Mouse (Mus musculus): Measurements from ENCODE around the gene Rad23b. TPM values are rescaled to one million over a fixed set of nuclear protein-coding genes. Genes with fewer than 3 reads are reported as not detected.

Gene Rad23b
- polyA plus RNA-seq, 1 experiment: 135 TPM

GRCm38 (mm10) chr4:55363866-55364265 lies 14.0 kb downstream of the Rad23b start:
- Histone ChIP-seq H3K27ac (ENCODE audit: insufficient read depth, low read length) (no peak overlapping the region), H3K4me3 (replicated peaks; ENCODE audit: insufficient read depth, low read depth, low read length) (no peak overlapping the region), H3K27me3 (ENCODE audit: control insufficient read depth, insufficient read depth, low read length) (no peaks in the 10 kb centered on the region), H3K4me1 (ENCODE audit: control insufficient read depth, insufficient read depth, low read length) (no peaks in the 10 kb centered on the region)
- 93% methylated on average over 4 of the region's 4 CpGs for WGBS
- TF ChIP-seq POLR2A (IDR thresholded peaks at IDR 0.05; ENCODE audit: borderline replicate concordance, insufficient read depth, low read length) (no peak), CTCF (IDR thresholded peaks at IDR 0.05; ENCODE audit: borderline replicate concordance, insufficient read depth, low read depth, low read length) (no peak)
- DNase-seq: no peak

GRCm38 (mm10) chr4:55364374-55364773 lies 14.5 kb downstream of the Rad23b start:
- no peak for DNase-seq
- 95% methylated on average over 4 of the region's 4 CpGs for WGBS
- H3K27me3 ChIP-seq (ENCODE audit: control insufficient read depth, insufficient read depth, low read length): no peaks in the 10 kb centered on the region
- no peaks in the 10 kb centered on the region for H3K4me1 ChIP-seq (ENCODE audit: control insufficient read depth, insufficient read depth, low read length)
- no peak for TF ChIP-seq POLR2A (IDR thresholded peaks at IDR 0.05; ENCODE audit: borderline replicate concordance, insufficient read depth, low read length)
- no peak; the same call in 1 of the 2 replicates for TF ChIP-seq CTCF (IDR thresholded peaks at IDR 0.05; ENCODE audit: borderline replicate concordance, insufficient read depth, low read depth, low read length)
- no peak overlapping the region for H3K4me3 ChIP-seq (replicated peaks; ENCODE audit: insufficient read depth, low read depth, low read length)
- no peak overlapping the region for H3K27ac ChIP-seq (ENCODE audit: insufficient read depth, low read length)

- 39% methylated on average over 1 of the region's 1 CpGs for WGBS
- H3K27me3 ChIP-seq (ENCODE audit: control insufficient read depth, insufficient read depth, low read length): no peaks in the 10 kb centered on the region
- H3K4me3 ChIP-seq (replicated peaks; ENCODE audit: insufficient read depth, low read depth, low read length): no peak overlapping the region
- DNase-seq: no peak
- no peaks in the 10 kb centered on the region for H3K4me1 ChIP-seq (ENCODE audit: control insufficient read depth, insufficient read depth, low read length)
- H3K27ac ChIP-seq (ENCODE audit: insufficient read depth, low read length): no peak overlapping the region
- no peak for TF ChIP-seq POLR2A (IDR thresholded peaks at IDR 0.05; ENCODE audit: borderline replicate concordance, insufficient read depth, low read length)
- no peak for TF ChIP-seq CTCF (IDR thresholded peaks at IDR 0.05; ENCODE audit: borderline replicate concordance, insufficient read depth, low read depth, low read length)
Observed at GRCm38 (mm10) chr4:55366014-55366413, 16.2 kb downstream of the Rad23b start.

GRCm38 (mm10) chr4:55370127-55370526 lies 20.3 kb downstream of the Rad23b start:
- H3K4me3 ChIP-seq (replicated peaks; ENCODE audit: insufficient read depth, low read depth, low read length): no peak overlapping the region
- TF ChIP-seq POLR2A (IDR thresholded peaks at IDR 0.05; ENCODE audit: borderline replicate concordance, insufficient read depth, low read length): no peak
- no peak for TF ChIP-seq CTCF (IDR thresholded peaks at IDR 0.05; ENCODE audit: borderline replicate concordance, insufficient read depth, low read depth, low read length)

GRCm38 (mm10) chr4:55371355-55371754 lies 21.5 kb downstream of the Rad23b start:
- WGBS: 75% methylated on average over 7 of the region's 7 CpGs
- no peak overlapping the region for H3K4me3 ChIP-seq (replicated peaks; ENCODE audit: insufficient read depth, low read depth, low read length)
- TF ChIP-seq POLR2A (IDR thresholded peaks at IDR 0.05; ENCODE audit: borderline replicate concordance, insufficient read depth, low read length): no peak
- no peak for TF ChIP-seq CTCF (IDR thresholded peaks at IDR 0.05; ENCODE audit: borderline replicate concordance, insufficient read depth, low read depth, low read length)

More at GRCm38 (mm10) chr4:55370127-55370526, 20.3 kb downstream of the Rad23b start:
- H3K27me3 ChIP-seq (ENCODE audit: control insufficient read depth, insufficient read depth, low read length): no peaks in the 10 kb centered on the region
- DNase-seq: no peak
- WGBS: 96% methylated on average over 3 of the region's 3 CpGs
- H3K4me1 ChIP-seq (ENCODE audit: control insufficient read depth, insufficient read depth, low read length): no peaks in the 10 kb centered on the region
- H3K27ac ChIP-seq (ENCODE audit: insufficient read depth, low read length): no peak overlapping the region

GRCm38 (mm10) chr4:55382350-55382749 lies 32.5 kb downstream of the Rad23b start:
- H3K4me3 ChIP-seq (replicated peaks; ENCODE audit: insufficient read depth, low read depth, low read length): no peak overlapping the region
- H3K27ac ChIP-seq (ENCODE audit: insufficient read depth, low read length): no peak overlapping the region
- WGBS: 92% methylated on average over 2 of the region's 2 CpGs
- no peaks in the 10 kb centered on the region for H3K4me1 ChIP-seq (ENCODE audit: control insufficient read depth, insufficient read depth, low read length)
- no peak for TF ChIP-seq CTCF (IDR thresholded peaks at IDR 0.05; ENCODE audit: borderline replicate concordance, insufficient read depth, low read depth, low read length)
- TF ChIP-seq POLR2A (IDR thresholded peaks at IDR 0.05; ENCODE audit: borderline replicate concordance, insufficient read depth, low read length): no peak
- no peaks in the 10 kb centered on the region for H3K27me3 ChIP-seq (ENCODE audit: control insufficient read depth, insufficient read depth, low read length)
- DNase-seq: no peak

More at GRCm38 (mm10) chr4:55371355-55371754, 21.5 kb downstream of the Rad23b start:
- H3K27ac ChIP-seq (ENCODE audit: insufficient read depth, low read length): no peak overlapping the region
- H3K27me3 ChIP-seq (ENCODE audit: control insufficient read depth, insufficient read depth, low read length): no peaks in the 10 kb centered on the region
- no peak for DNase-seq
- no peaks in the 10 kb centered on the region for H3K4me1 ChIP-seq (ENCODE audit: control insufficient read depth, insufficient read depth, low read length)

GRCm38 (mm10) chr4:55386768-55387167 lies 36.9 kb downstream of the Rad23b start:
- no peak overlapping the region for H3K27ac ChIP-seq (ENCODE audit: insufficient read depth, low read length)
- H3K4me3 ChIP-seq (replicated peaks; ENCODE audit: insufficient read depth, low read depth, low read length): no peak overlapping the region
- TF ChIP-seq CTCF (IDR thresholded peaks at IDR 0.05; ENCODE audit: borderline replicate concordance, insufficient read depth, low read depth, low read length): no peak
- TF ChIP-seq POLR2A (IDR thresholded peaks at IDR 0.05; ENCODE audit: borderline replicate concordance, insufficient read depth, low read length): no peak
- DNase-seq: no peak
- no peaks in the 10 kb centered on the region for H3K4me1 ChIP-seq (ENCODE audit: control insufficient read depth, insufficient read depth, low read length)
- no peaks in the 10 kb centered on the region for H3K27me3 ChIP-seq (ENCODE audit: control insufficient read depth, insufficient read depth, low read length)
- 78% methylated on average over 2 of the region's 2 CpGs for WGBS

GRCm38 (mm10) chr4:55391480-55391879 lies 41.6 kb downstream of the Rad23b start:
- TF ChIP-seq CTCF (IDR thresholded peaks at IDR 0.05; ENCODE audit: borderline replicate concordance, insufficient read depth, low read depth, low read length) (no peak), POLR2A (IDR thresholded peaks at IDR 0.05; ENCODE audit: borderline replicate concordance, insufficient read depth, low read length) (no peak)
- no peaks in the 10 kb centered on the region for H3K27me3 ChIP-seq (ENCODE audit: control insufficient read depth, insufficient read depth, low read length)
- DNase-seq: no peak
- WGBS: 89% methylated on average over 1 of the region's 1 CpGs
- H3K4me1 ChIP-seq (ENCODE audit: control insufficient read depth, insufficient read depth, low read length): no peaks in the 10 kb centered on the region
- H3K4me3 ChIP-seq (replicated peaks; ENCODE audit: insufficient read depth, low read depth, low read length): no peak overlapping the region
- no peak overlapping the region for H3K27ac ChIP-seq (ENCODE audit: insufficient read depth, low read length)

All from cerebellum, adult 2 months (tissue).